Mouse (Mus musculus) layer of hippocampus, adult 11-12 months (tissue): ENCODE measurements around the gene Ugp2.
"Not testable (repeated sequence)": the region's sequence is repeated elsewhere in the genome, so short reads cannot be mapped to it uniquely, and the experiment has no call there.

Experiments
- DNase-seq: peaks from one replicate; pipeline ENCODE4 v3.0.0; 2022; ENCODE audit warnings: low spot score

The Ugp2 gene

DNA sequence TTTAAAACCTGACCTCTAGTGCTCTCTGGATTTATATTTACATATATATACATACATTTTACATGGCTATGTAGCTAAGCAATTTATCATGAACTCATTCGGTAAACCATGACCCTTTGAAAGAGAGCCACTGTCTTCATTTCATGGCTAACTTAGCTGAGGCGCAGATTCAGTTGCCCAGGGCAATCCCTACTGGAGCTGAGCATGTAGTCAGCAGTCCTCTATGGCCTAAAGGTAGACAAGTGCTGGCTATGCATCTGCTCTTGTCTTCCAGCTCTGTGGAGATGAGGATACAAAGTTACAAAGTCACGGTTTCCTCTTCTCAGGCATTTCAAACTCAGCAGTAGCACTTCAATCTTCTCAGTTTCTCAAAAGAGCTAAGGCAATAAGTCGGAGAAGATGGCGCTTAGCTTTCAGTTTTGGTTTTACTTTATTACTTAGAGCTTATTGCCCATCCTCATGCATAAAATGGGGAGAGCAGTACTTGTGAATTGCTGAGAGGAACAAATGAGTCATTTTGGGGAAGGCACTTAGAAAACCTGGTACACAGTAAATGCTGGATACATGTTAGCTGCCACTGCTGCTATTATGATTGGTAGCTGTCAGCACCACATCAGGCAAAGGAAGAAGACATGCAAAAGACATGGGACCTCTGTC is 38.2 kb downstream of the Ugp2 start:
- no peak for DNase-seq

DNA sequence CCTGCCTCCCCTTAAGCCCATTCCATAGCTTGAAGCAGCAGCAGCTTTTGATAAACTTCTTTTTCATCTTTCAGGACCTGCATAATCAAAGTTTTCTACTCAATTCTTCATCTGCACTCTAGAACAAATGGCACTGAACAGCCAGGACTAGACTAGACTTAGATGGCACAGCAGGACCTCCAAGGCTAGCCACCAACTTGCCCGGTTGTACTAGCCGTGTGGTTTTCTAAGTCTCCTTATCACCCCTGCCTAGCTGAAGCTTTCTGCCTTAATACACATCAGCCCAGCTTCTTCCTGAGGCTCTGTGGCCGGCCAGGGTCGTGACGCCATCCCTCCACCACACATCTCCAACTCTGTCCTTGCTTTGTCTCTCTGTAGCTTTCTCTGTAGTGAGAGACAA is 42.9 kb downstream of the Ugp2 start:
- no peak for DNase-seq

GRCm38 (mm10) chr11:21327486-21327885 is 43.5 kb downstream of the Ugp2 start:
- no peak for DNase-seq

GRCm38 (mm10) chr11:21326770-21327169 is 44.2 kb downstream of the Ugp2 start:
- no peak for DNase-seq

DNA sequence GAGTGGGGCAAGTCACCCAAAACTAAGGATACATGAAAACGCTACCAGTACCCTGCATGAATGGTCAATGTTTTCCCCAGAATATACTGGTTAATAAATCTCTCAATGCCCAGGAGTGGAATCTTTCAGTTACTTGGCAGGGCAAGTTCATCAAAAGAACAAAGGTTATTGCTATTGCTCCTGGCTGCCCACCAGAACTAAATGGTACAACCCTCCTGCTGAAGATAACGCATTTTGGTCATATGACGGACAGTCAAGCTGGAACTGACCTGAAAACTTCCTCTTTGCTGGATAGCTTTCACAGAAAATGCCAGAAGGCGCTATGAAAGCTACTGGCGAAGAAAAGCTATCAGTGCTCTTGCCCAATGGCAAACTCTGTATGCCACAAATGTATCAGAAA is 45.2 kb downstream of the Ugp2 start:
- no peak for DNase-seq

GRCm38 (mm10) chr11:21322349-21322748 is 48.7 kb downstream of the Ugp2 start:
- DNase-seq: no peak

DNA sequence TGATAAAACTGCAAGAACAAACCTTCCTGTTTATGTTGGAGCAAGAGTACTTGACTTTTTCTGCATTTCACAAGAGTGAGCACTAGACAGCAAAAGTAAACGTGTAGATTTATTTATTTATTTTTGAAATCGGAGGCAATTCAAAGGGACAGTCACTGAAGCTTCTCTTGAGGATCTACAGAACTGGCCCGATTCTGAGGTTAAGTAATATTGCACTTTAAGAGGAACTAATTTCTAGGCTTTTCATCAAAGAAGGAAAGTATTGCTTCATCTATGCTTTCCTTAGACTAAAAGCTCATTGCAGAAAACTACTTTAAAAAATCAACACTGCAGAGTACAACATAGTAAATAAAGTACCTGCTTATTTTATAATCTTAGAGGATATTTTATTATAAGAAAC is 49.4 kb downstream of the Ugp2 start:
- DNase-seq: no peak

- DNase-seq: no peak
Observed at GRCm38 (mm10) chr11:21313922-21314657, 56.9 kb downstream of the Ugp2 start.

- no peak for DNase-seq
Observed at GRCm38 (mm10) chr11:21309516-21309915, 61.5 kb downstream of the Ugp2 start.

DNA sequence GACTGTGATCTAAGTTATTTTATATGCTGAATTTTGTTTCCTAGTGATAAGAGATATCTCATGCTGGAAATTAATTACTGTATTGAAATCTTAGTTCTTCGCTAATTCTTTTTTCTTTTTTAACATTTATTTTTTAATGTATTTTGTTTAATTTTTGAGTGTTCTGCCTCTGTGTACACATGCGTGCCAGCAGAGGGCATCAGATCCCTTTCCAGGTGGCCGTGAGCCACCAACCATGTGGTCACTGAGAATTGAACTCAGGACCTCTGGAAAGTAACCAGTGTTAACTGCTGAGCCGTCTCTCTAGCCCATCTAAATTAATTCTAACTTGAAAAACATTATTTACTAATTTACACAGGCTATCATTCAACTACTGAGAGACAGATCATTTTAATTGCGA is 62.9 kb downstream of the Ugp2 start:
- no peak for DNase-seq

- no peak for DNase-seq
Observed at GRCm38 (mm10) chr11:21307078-21307668, 63.8 kb downstream of the Ugp2 start.

GRCm38 (mm10) chr11:21303619-21304018 is 67.4 kb downstream of the Ugp2 start:
- DNase-seq: no peak

GRCm38 (mm10) chr11:21295486-21295885 is 75.5 kb downstream of the Ugp2 start:
- no peak for DNase-seq

DNA sequence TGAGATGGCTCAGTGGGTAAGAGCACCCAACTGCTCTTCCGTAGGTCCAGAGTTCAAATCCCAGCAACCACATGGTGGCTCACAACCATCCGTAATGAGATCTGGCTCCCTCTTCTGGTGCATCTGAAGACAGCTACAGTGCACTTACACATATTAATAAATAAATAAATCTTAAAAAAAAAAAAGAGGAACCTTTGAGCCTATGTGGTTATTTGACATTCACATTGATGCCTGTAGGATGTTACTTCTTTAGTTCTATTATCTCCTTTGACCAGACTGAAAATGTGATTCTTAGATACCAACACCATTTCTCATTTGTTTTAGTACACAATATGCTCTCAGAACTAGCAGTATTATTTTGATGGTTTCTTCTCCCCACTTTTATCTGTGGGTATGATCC is 82.8 kb downstream of the Ugp2 start:
- not testable (repeated sequence) for DNase-seq

DNA sequence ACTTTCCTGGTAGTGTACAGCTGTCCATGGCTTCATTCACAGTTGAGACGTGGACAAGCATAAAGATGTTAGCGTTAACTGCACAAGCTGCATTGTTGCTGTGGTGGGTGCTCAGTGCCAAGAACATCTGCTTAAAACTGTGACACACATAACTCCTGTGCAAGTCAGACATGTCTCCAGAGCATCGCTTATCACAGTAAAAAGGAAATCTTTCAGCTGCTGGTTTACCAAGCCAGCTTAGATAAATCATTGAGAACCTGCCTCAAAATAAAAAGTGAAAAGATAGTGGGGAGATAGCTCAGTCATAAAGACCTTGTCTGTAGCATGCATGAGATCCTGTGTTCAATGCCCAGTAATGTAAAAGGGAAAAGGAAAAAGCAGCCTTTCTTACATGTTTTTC is 84.6 kb downstream of the Ugp2 start:
- DNase-seq: no peak

- no peak for DNase-seq
Observed at GRCm38 (mm10) chr11:21276151-21276550, 94.8 kb downstream of the Ugp2 start.
